9 mouse cellular contexts compared by ENCODE assay signal in genomic region chr6:54070736-54071135, GRCm38 (mm10). TPM values are rescaled to one million over a fixed set of nuclear protein-coding genes. Genes with fewer than 3 reads are reported as not detected.
A peak's percentile ranks its signal among the peaks of the same experiment; 100 is the strongest.
DNase-seq lines count a peak whose midpoint lies in the region; ATAC-seq and TF ChIP-seq lines count a peak whose summit lies in the region.
"Had no signal": no experiment of that assay in that cellular context is flagged by ENCODE, and none has a peak within 500 bp of the region (broad histone marks: within the 10 kb centered on the region; RNA-seq: fewer than 3 reads in every experiment).

No protein-coding gene starts in this region.

- H3K4me2 ChIP-seq in hindbrain, embryonic 14.5 days (replicated peaks): no peak overlapping the region
- no peak overlapping the region for H3K4me2 ChIP-seq in forebrain, embryonic 12.5 days
- H3K4me2 ChIP-seq: liver, embryonic 15.5 days had no signal

- no peak for DNase-seq in hindbrain, embryonic 10.5 days (ENCODE audit: low spot score)
- DNase-seq in hindbrain, embryonic 14.5 days (ENCODE audit: low spot score): no peak
- peak; percentile 63 for DNase-seq in MN1 (ENCODE audit: low spot score)
- peak; percentile 95 to 96 for DNase-seq in cerebellum, adult 2 months
- peak; percentile 45 to 49 for DNase-seq in left cerebral cortex, adult 2 months (ENCODE audit: extremely low spot score in 1 of 2, low spot score in 2 of 2)
- DNase-seq in neural tube, embryonic 10.5 days (ENCODE audit: extremely low spot score, low spot score): no peak
- DNase-seq in spleen, postnatal 36 days (ENCODE audit: low spot score in 2 of 2): no peak

- no peak overlapping the region for H3K9ac ChIP-seq in hindbrain, embryonic 14.5 days
- H3K9ac ChIP-seq in forebrain, embryonic 12.5 days: no peak overlapping the region
- H3K9ac ChIP-seq: liver, embryonic 15.5 days had no signal

- TF ChIP-seq CTCF in cerebellum, adult 2 months (IDR thresholded peaks at IDR 0.05; ENCODE audit: borderline replicate concordance, insufficient read depth, low read depth, low read length): no peak
- TF ChIP-seq CTCF in left cerebral cortex, adult 2 months (IDR thresholded peaks at IDR 0.05): no peak

- no peak for ATAC-seq in hindbrain, embryonic 14.5 days (ENCODE audit: low FRiP score)
- no peak for ATAC-seq in forebrain, embryonic 12.5 days (ENCODE audit: low FRiP score)

- intact Hi-C loops in left cerebral cortex, adult 2 months (cut with DNase I): no loop called here

- H3K27me3 ChIP-seq in hindbrain, embryonic 10.5 days (ENCODE audit: insufficient read depth, poor library complexity, severe bottlenecking): no peaks in the 10 kb centered on the region
- H3K27me3 ChIP-seq in hindbrain, embryonic 14.5 days (ENCODE audit: control insufficient read depth, insufficient read depth, low read length): no peaks in the 10 kb centered on the region
- no peaks in the 10 kb centered on the region for H3K27me3 ChIP-seq in cerebellum, adult 2 months (ENCODE audit: control insufficient read depth, insufficient read depth, low read length)
- no peaks in the 10 kb centered on the region for H3K27me3 ChIP-seq in forebrain, embryonic 12.5 days
- H3K27me3 ChIP-seq: liver, embryonic 15.5 days had no signal

- peaks cover 13% of the 10 kb centered on the region for H3K4me1 ChIP-seq in hindbrain, embryonic 10.5 days (replicated peaks)
- peaks cover 13% of the 10 kb centered on the region for H3K4me1 ChIP-seq in hindbrain, embryonic 14.5 days (replicated peaks; ENCODE audit: control insufficient read depth, insufficient read depth, low read length)
- H3K4me1 ChIP-seq in cerebellum, adult 2 months (ENCODE audit: control insufficient read depth, insufficient read depth, low read length): peaks cover 54% of the 10 kb centered on the region
- H3K4me1 ChIP-seq in forebrain, embryonic 12.5 days: peaks cover 21% of the 10 kb centered on the region

- WGBS in hindbrain, embryonic 10.5 days: 68% methylated on average over 6 of the region's 6 CpGs
- WGBS in hindbrain, embryonic 14.5 days: 57% methylated on average over 6 of the region's 6 CpGs
- WGBS in cerebellum, adult 2 months: 8% methylated on average over 6 of the region's 6 CpGs
- WGBS in forebrain, embryonic 12.5 days: 70% methylated on average over 6 of the region's 6 CpGs

- no peaks in the 10 kb centered on the region for H3K36me3 ChIP-seq in hindbrain, embryonic 10.5 days
- no peaks in the 10 kb centered on the region for H3K36me3 ChIP-seq in hindbrain, embryonic 14.5 days (replicated peaks; ENCODE audit: control insufficient read depth, insufficient read depth)
- no peaks in the 10 kb centered on the region for H3K36me3 ChIP-seq in forebrain, embryonic 12.5 days (replicated peaks)
- H3K36me3 ChIP-seq: liver, embryonic 15.5 days had no signal

- H3K27ac ChIP-seq in hindbrain, embryonic 10.5 days: peak overlapping the region; percentile 23; the same call in 1 of the 2 replicates
- no peak overlapping the region for H3K27ac ChIP-seq in hindbrain, embryonic 14.5 days
- H3K27ac ChIP-seq in cerebellum, adult 2 months (ENCODE audit: insufficient read depth, low read length): peak overlapping the region; percentile 86
- peak overlapping the region; percentile 17; the same call in 1 of the 2 replicates for H3K27ac ChIP-seq in left cerebral cortex, adult 2 months
- no peak overlapping the region for H3K27ac ChIP-seq in forebrain, embryonic 12.5 days
- H3K27ac ChIP-seq: liver, embryonic 15.5 days had no signal

- no peak for TF ChIP-seq POLR2A in cerebellum, adult 2 months (IDR thresholded peaks at IDR 0.05; ENCODE audit: borderline replicate concordance, insufficient read depth, low read length)

- no peak overlapping the region for H3K4me3 ChIP-seq in hindbrain, embryonic 10.5 days
- no peak overlapping the region for H3K4me3 ChIP-seq in hindbrain, embryonic 14.5 days (replicated peaks; ENCODE audit: low read length)
- no peak overlapping the region for H3K4me3 ChIP-seq in cerebellum, adult 2 months (replicated peaks; ENCODE audit: insufficient read depth, low read depth, low read length)
- no peak overlapping the region for H3K4me3 ChIP-seq in left cerebral cortex, adult 2 months
- H3K4me3 ChIP-seq in forebrain, embryonic 12.5 days (replicated peaks): no peak overlapping the region
- H3K4me3 ChIP-seq: liver, embryonic 15.5 days had no signal

- H3K9me3 ChIP-seq in hindbrain, embryonic 10.5 days: no peaks in the 10 kb centered on the region
- H3K9me3 ChIP-seq in hindbrain, embryonic 14.5 days (ENCODE audit: control insufficient read depth, low read length): no peaks in the 10 kb centered on the region
- H3K9me3 ChIP-seq in forebrain, embryonic 12.5 days: no peaks in the 10 kb centered on the region
- H3K9me3 ChIP-seq: liver, embryonic 15.5 days had no signal

RNA-seq across cellular contexts. Expression of gene Chn2, which starts 31.4 kb away (rescaled TPM):
- polyA plus RNA-seq in hindbrain, embryonic 10.5 days (2016; fragmentation: Nextera tagmentation; extraction: Ambion mirVana): 13.4 and 13.5 TPM in 2 replicates
- polyA plus RNA-seq in hindbrain, embryonic 14.5 days (2014; fragmentation: Nextera tagmentation; extraction: Ambion mirVana): 28.3 and 43.9 TPM in 2 replicates
- polyA plus RNA-seq in cerebellum, adult 2 months (2012; rRNA removed): 574 and 684 TPM in 2 replicates
- total RNA-seq in left cerebral cortex, adult 2 months (2021): 10 to 100 TPM; 38.9 to 42.0 TPM
- polyA plus RNA-seq in forebrain, embryonic 12.5 days (2016; fragmentation: Nextera tagmentation; extraction: Ambion mirVana): 29.8 and 30.2 TPM in 2 replicates

Comparison
In these comparisons a context has a peak if more than half of its experiments do, and no peak if none do; other contexts are left out.
1. H3K27ac ChIP-seq: peak in hindbrain, embryonic 10.5 days (single experiment), cerebellum, adult 2 months (single experiment) and left cerebral cortex, adult 2 months (single experiment); none in hindbrain, embryonic 14.5 days (single experiment) and forebrain, embryonic 12.5 days (single experiment).
2. DNase-seq: peak in MN1 (single experiment), cerebellum, adult 2 months (2 of 2) and left cerebral cortex, adult 2 months (2 of 2); none in hindbrain, embryonic 10.5 days (single experiment), hindbrain, embryonic 14.5 days (single experiment), neural tube, embryonic 10.5 days (single experiment) and spleen, postnatal 36 days (0 of 2).
3. RNA of gene Chn2, which starts 31.4 kb away (polyA plus RNA-seq): 574 to 684 TPM in cerebellum, adult 2 months; 29.8 to 30.2 TPM in forebrain, embryonic 12.5 days, 28.3 to 43.9 TPM in hindbrain, embryonic 14.5 days and 13.4 to 13.5 TPM in hindbrain, embryonic 10.5 days; every median in the first group is over 10 times any median in the second.